Mouse (Mus musculus) heart, postnatal 0 days (tissue): ENCODE data around the gene Dnaaf1.

Experiments
- CTCF ChIP-seq: IDR thresholded peaks from 2 replicates; pipeline ENCODE4 v1.5.1; 2016; ENCODE audit warnings: antibody characterized with exemption, control low read depth, low read depth
- EP300 ChIP-seq: IDR thresholded peaks from 2 replicates; pipeline ENCODE4 v1.6.1; 2016; ENCODE audit warnings: antibody characterized with exemption, low read depth

GRCm38 (mm10) chr8:119641058-119641457 lies 66.0 kb downstream of the Dnaaf1 start:
- TF ChIP-seq CTCF (no peak), EP300 (no peak)
